Mouse (Mus musculus): ENCODE measurements around the gene Krtdap. TPM values are rescaled to one million over a fixed set of nuclear protein-coding genes. Genes with fewer than 3 reads are reported as not detected.
"Not testable (repeated sequence)": the region's sequence is repeated elsewhere in the genome, so short reads cannot be mapped to it uniquely, and the experiment has no call there.

Krtdap gene
- polyA plus RNA-seq, 1 experiment from 2014 or later, result not detected

GRCm38 (mm10) chr7:30826660-30827059, 39.0 kb downstream of the Krtdap start:
- H3K27me3 ChIP-seq (ENCODE audit: low read depth, poor library complexity, severe bottlenecking), result no peaks in the 10 kb centered on the region
- no peaks in the 10 kb centered on the region for H3K36me3 ChIP-seq
- no peaks in the 10 kb centered on the region for H3K4me1 ChIP-seq
- no peak overlapping the region for H3K27ac ChIP-seq
- 91% methylated on average over 10 of the region's 10 CpGs for WGBS
- no peak overlapping the region for H3K4me3 ChIP-seq
- no peak for DNase-seq (ENCODE audit: low spot score)
- H3K9me3 ChIP-seq (replicated peaks), result no peaks in the 10 kb centered on the region

GRCm38 (mm10) chr7:30828871-30829270, 41.2 kb downstream of the Krtdap start:
- not testable (repeated sequence) for H3K27ac ChIP-seq, H3K4me3 ChIP-seq, H3K36me3 ChIP-seq

GRCm38 (mm10) chr7:30829428-30829827, 41.7 kb downstream of the Krtdap start:
- H3K27me3 ChIP-seq (ENCODE audit: low read depth, poor library complexity, severe bottlenecking), result no peaks in the 10 kb centered on the region
- 74% methylated on average over 3 of the region's 3 CpGs for WGBS
- H3K4me1 ChIP-seq, result no peaks in the 10 kb centered on the region
- H3K9me3 ChIP-seq (replicated peaks), result no peaks in the 10 kb centered on the region
- H3K27ac ChIP-seq, result no peak overlapping the region
- no peaks in the 10 kb centered on the region for H3K36me3 ChIP-seq
- H3K4me3 ChIP-seq, result no peak overlapping the region
- no peak for DNase-seq (ENCODE audit: low spot score)

More at GRCm38 (mm10) chr7:30828871-30829270, 41.2 kb downstream of the Krtdap start:
- H3K27me3 ChIP-seq (ENCODE audit: low read depth, poor library complexity, severe bottlenecking); DNase-seq (ENCODE audit: low spot score); H3K9me3 ChIP-seq (replicated peaks); H3K4me1 ChIP-seq: not testable (repeated sequence)

GRCm38 (mm10) chr7:30832261-30832660, 44.6 kb downstream of the Krtdap start:
- Histone ChIP-seq H3K27me3 (ENCODE audit: low read depth, poor library complexity, severe bottlenecking) (no peaks in the 10 kb centered on the region), H3K27ac (no peak overlapping the region), H3K4me3 (no peak overlapping the region), H3K4me1 (no peaks in the 10 kb centered on the region), H3K9me3 (replicated peaks) (no peaks in the 10 kb centered on the region), H3K36me3 (no peaks in the 10 kb centered on the region)
- no peak for DNase-seq (ENCODE audit: low spot score)
- 82% methylated on average over 15 of the region's 17 CpGs for WGBS

GRCm38 (mm10) chr7:30832684-30833083, 45.0 kb downstream of the Krtdap start:
- not testable (repeated sequence) for H3K36me3 ChIP-seq; DNase-seq (ENCODE audit: low spot score); H3K27ac ChIP-seq; H3K9me3 ChIP-seq (replicated peaks); H3K4me1 ChIP-seq; H3K4me3 ChIP-seq; H3K27me3 ChIP-seq (ENCODE audit: low read depth, poor library complexity, severe bottlenecking)
- WGBS, result 51% methylated on average over 11 of the region's 11 CpGs

- Histone ChIP-seq H3K36me3 (no peaks in the 10 kb centered on the region), H3K27ac (no peak overlapping the region), H3K4me3 (no peak overlapping the region), H3K9me3 (replicated peaks) (no peaks in the 10 kb centered on the region), H3K27me3 (ENCODE audit: low read depth, poor library complexity, severe bottlenecking) (no peaks in the 10 kb centered on the region), H3K4me1 (no peaks in the 10 kb centered on the region)
- DNase-seq (ENCODE audit: low spot score), result no peak
These were observed 49.6 kb downstream of the Krtdap start for GRCm38 (mm10) chr7:30837277-30837676.

GRCm38 (mm10) chr7:30840306-30840705, 52.6 kb downstream of the Krtdap start:
- Histone ChIP-seq H3K36me3 (no peaks in the 10 kb centered on the region), H3K27ac (no peak overlapping the region), H3K4me3 (no peak overlapping the region), H3K27me3 (ENCODE audit: low read depth, poor library complexity, severe bottlenecking) (no peaks in the 10 kb centered on the region), H3K9me3 (replicated peaks) (no peaks in the 10 kb centered on the region), H3K4me1 (peaks cover 18% of the 10 kb centered on the region)
- no peak for DNase-seq (ENCODE audit: low spot score)
- WGBS, result 92% methylated on average over 3 of the region's 3 CpGs

Other genes with a start within 250 kb of the Krtdap start
- 4.7 and 7.0 TPM in 2 replicates for gene Hspb6, start 235.7 kb upstream of the Krtdap start, polyA plus RNA-seq (2016; fragmentation: Nextera tagmentation; extraction: Ambion mirVana)
- gene Proser3, start 235.6 kb upstream of the Krtdap start, polyA plus RNA-seq (2016; fragmentation: Nextera tagmentation; extraction: Ambion mirVana), result 17.8 and 21.6 TPM in 2 replicates
- gene Lin37, start 228.1 kb upstream of the Krtdap start, polyA plus RNA-seq (2016; fragmentation: Nextera tagmentation; extraction: Ambion mirVana), result 42.5 and 45.6 TPM in 2 replicates
- 92.5 and 100 TPM in 2 replicates for gene U2af1l4, start 224.6 kb upstream of the Krtdap start, polyA plus RNA-seq (2016; fragmentation: Nextera tagmentation; extraction: Ambion mirVana)
- 13.4 and 15.3 TPM in 2 replicates for gene Gm49396, start 224.6 kb upstream of the Krtdap start, polyA plus RNA-seq (2016; fragmentation: Nextera tagmentation; extraction: Ambion mirVana)
- gene Psenen, start 224.3 kb upstream of the Krtdap start, polyA plus RNA-seq (2016; fragmentation: Nextera tagmentation; extraction: Ambion mirVana), result 120 and 121 TPM in 2 replicates
- 5.7 and 6.5 TPM in 2 replicates for gene Igflr1, start 222.5 kb upstream of the Krtdap start, polyA plus RNA-seq (2016; fragmentation: Nextera tagmentation; extraction: Ambion mirVana)
- 10.2 and 10.6 TPM in 2 replicates for gene Kmt2b, start 199.2 kb upstream of the Krtdap start, polyA plus RNA-seq (2016; fragmentation: Nextera tagmentation; extraction: Ambion mirVana)
- 0.15 and 0.45 TPM in 2 replicates for gene Zbtb32, start 189.0 kb upstream of the Krtdap start, polyA plus RNA-seq (2016; fragmentation: Nextera tagmentation; extraction: Ambion mirVana)
- 7.9 and 8.2 TPM in 2 replicates for gene Upk1a, start 175.0 kb upstream of the Krtdap start, polyA plus RNA-seq (2016; fragmentation: Nextera tagmentation; extraction: Ambion mirVana)
- 776 and 820 TPM in 2 replicates for gene Cox6b1, start 161.7 kb upstream of the Krtdap start, polyA plus RNA-seq (2016; fragmentation: Nextera tagmentation; extraction: Ambion mirVana)
- 1.3 and 2.5 TPM in 2 replicates for gene Etv2, start 152.0 kb upstream of the Krtdap start, polyA plus RNA-seq (2016; fragmentation: Nextera tagmentation; extraction: Ambion mirVana)
- gene Rbm42, start 137.6 kb upstream of the Krtdap start, polyA plus RNA-seq (2016; fragmentation: Nextera tagmentation; extraction: Ambion mirVana), result 150 and 151 TPM in 2 replicates
- 84.1 and 84.8 TPM in 2 replicates for gene Haus5, start 122.9 kb upstream of the Krtdap start, polyA plus RNA-seq (2016; fragmentation: Nextera tagmentation; extraction: Ambion mirVana)
- gene Pmis2, start 116.3 kb upstream of the Krtdap start, polyA plus RNA-seq (2016; fragmentation: Nextera tagmentation; extraction: Ambion mirVana), result not detected in 2 replicates
- not detected in 2 replicates for gene 2200002J24Rik, start 89.0 kb upstream of the Krtdap start, polyA plus RNA-seq (2016; fragmentation: Nextera tagmentation; extraction: Ambion mirVana)
- 0.08 and 0.38 TPM in 2 replicates for gene Atp4a, start 75.7 kb upstream of the Krtdap start, polyA plus RNA-seq (2016; fragmentation: Nextera tagmentation; extraction: Ambion mirVana)
- 153 and 159 TPM in 2 replicates for gene Tmem147, start 58.4 kb upstream of the Krtdap start, polyA plus RNA-seq (2016; fragmentation: Nextera tagmentation; extraction: Ambion mirVana)
- gene Gapdhs, start 44.2 kb upstream of the Krtdap start, polyA plus RNA-seq (2016; fragmentation: Nextera tagmentation; extraction: Ambion mirVana), result 0.43 TPM in 1 of 2 replicates, not detected in the other
- gene Sbsn, start 36.4 kb upstream of the Krtdap start, polyA plus RNA-seq (2016; fragmentation: Nextera tagmentation; extraction: Ambion mirVana), result 1.1 and 1.4 TPM in 2 replicates
- gene Dmkn, start 24.1 kb upstream of the Krtdap start, polyA plus RNA-seq (2016; fragmentation: Nextera tagmentation; extraction: Ambion mirVana), result not detected in 2 replicates
- gene Ffar2, start 35.9 kb downstream of the Krtdap start, polyA plus RNA-seq (2016; fragmentation: Nextera tagmentation; extraction: Ambion mirVana), result not detected in 2 replicates
- gene Ffar3, start 68.3 kb downstream of the Krtdap start, polyA plus RNA-seq (2016; fragmentation: Nextera tagmentation; extraction: Ambion mirVana), result not detected in 2 replicates
- not detected in 2 replicates for gene Ffar1, start 73.7 kb downstream of the Krtdap start, polyA plus RNA-seq (2016; fragmentation: Nextera tagmentation; extraction: Ambion mirVana)
- gene Cd22, start 92.4 kb downstream of the Krtdap start, polyA plus RNA-seq (2016; fragmentation: Nextera tagmentation; extraction: Ambion mirVana), result 0.59 TPM in 1 of 2 replicates, not detected in the other
- 0.21 TPM in 1 of 2 replicates, not detected in the other for gene Mag, start 127.0 kb downstream of the Krtdap start, polyA plus RNA-seq (2016; fragmentation: Nextera tagmentation; extraction: Ambion mirVana)
- gene Hamp2, start 136.8 kb downstream of the Krtdap start, polyA plus RNA-seq (2016; fragmentation: Nextera tagmentation; extraction: Ambion mirVana), result not detected in 2 replicates
- not detected in 2 replicates for gene Hamp, start 156.1 kb downstream of the Krtdap start, polyA plus RNA-seq (2016; fragmentation: Nextera tagmentation; extraction: Ambion mirVana)
- gene Usf2, start 168.9 kb downstream of the Krtdap start, polyA plus RNA-seq (2016; fragmentation: Nextera tagmentation; extraction: Ambion mirVana), result 28.7 and 33.5 TPM in 2 replicates
- gene Lsr, start 185.6 kb downstream of the Krtdap start, polyA plus RNA-seq (2016; fragmentation: Nextera tagmentation; extraction: Ambion mirVana), result 28.9 and 31.3 TPM in 2 replicates
- gene Fam187b, start 185.9 kb downstream of the Krtdap start, polyA plus RNA-seq (2016; fragmentation: Nextera tagmentation; extraction: Ambion mirVana), result 1.0 and 1.3 TPM in 2 replicates

All from limb, embryonic 10.5 days (tissue).